Mouse (Mus musculus) hindbrain, embryonic 15.5 days (tissue): ENCODE data around the gene Smco4. TPM values are rescaled to one million over a fixed set of nuclear protein-coding genes. Genes with fewer than 3 reads are reported as not detected.

Source experiments
- ATAC-seq: fragments of 200-750 bp; cut with Nextera tagmentation; 2 replicates; pipeline ENCODE4 v1.8.0; 2017; ENCODE audit warnings: low read depth, moderate number of reproducible peaks, moderate TSS enrichment; ENCODE audit not compliant: low FRiP score
- H3K27ac ChIP-seq: fragments of 300-500 bp; sonication (generic); replicated peaks from 2 replicates; pipeline ENCODE4 v1.5.1; 2015; ENCODE audit warnings: mild to moderate bottlenecking, inconsistent platforms
- H3K27me3 ChIP-seq: fragments of 300-500 bp; sonication (generic); 2 replicates; pipeline ENCODE4 v1.6.1; 2015; ENCODE audit warnings: control low read depth, inconsistent platforms
- H3K36me3 ChIP-seq: fragments of 300-500 bp; sonication (generic); 2 replicates; pipeline ENCODE4 v1.6.1; 2015; ENCODE audit warnings: control low read depth, inconsistent platforms
- H3K4me1 ChIP-seq: fragments of 300-500 bp; sonication (generic); replicated peaks from 2 replicates; pipeline ENCODE4 v1.6.1; 2015; ENCODE audit warnings: control low read depth, inconsistent platforms
- H3K4me2 ChIP-seq: fragments of 300-500 bp; sonication (generic); 2 replicates; pipeline ENCODE4 v1.6.1; 2015; ENCODE audit warnings: moderate library complexity, mild to moderate bottlenecking, inconsistent platforms
- H3K4me3 ChIP-seq: fragments of 300-500 bp; sonication (generic); 2 replicates; pipeline ENCODE4 v1.5.1; 2015; ENCODE audit warnings: mild to moderate bottlenecking, inconsistent platforms
- H3K9ac ChIP-seq: fragments of 300-500 bp; sonication (generic); 2 replicates; pipeline ENCODE4 v1.6.1; 2015; ENCODE audit warnings: inconsistent platforms
- H3K9me3 ChIP-seq: fragments of 300-500 bp; sonication (generic); 2 replicates; pipeline ENCODE4 v1.6.1; 2016; ENCODE audit warnings: control low read depth, inconsistent platforms
- WGBS: fragments of 180-500 bp; shearing (Covaris S2); methylation state at CpG from one replicate; pipeline ENCODE4 v1.1.7; 2015; 5-methylcytosine and 5-hydroxymethylcytosine counted together
- polyA plus RNA-seq: library from polyadenylated mRNA; unstranded; fragments of >200 nt; fragmentation: Nextera tagmentation; extraction: Ambion mirVana; gene quantifications from 2 replicates; pipeline ENCODE4 v1.2.1, GENCODE M21; 2015

Gene Smco4
- polyA plus RNA-seq, 1 experiment from 2014 or later, result 1.0 TPM

- Histone ChIP-seq H3K4me3 (no peak overlapping the region), H3K9ac (no peak overlapping the region), H3K36me3 (no peaks in the 10 kb centered on the region), H3K9me3 (no peaks in the 10 kb centered on the region), H3K27ac (peak overlapping the region; percentile 14; the same call in 1 of the 2 replicates), H3K4me2 (no peak overlapping the region), H3K27me3 (no peaks in the 10 kb centered on the region), H3K4me1 (peaks cover 35% of the 10 kb centered on the region)
- ATAC-seq, result peak; percentile 49; the same call in 1 of the 2 replicates
- 33% methylated on average over 3 of the region's 3 CpGs for WGBS
These were observed 17.5 kb downstream of the Smco4 start for GRCm38 (mm10) chr9:15510557-15511310.

- 54% methylated on average over 7 of the region's 7 CpGs for WGBS
- no peak overlapping the region for H3K9ac ChIP-seq
These were observed 19.7 kb downstream of the Smco4 start for GRCm38 (mm10) chr9:15512918-15513317.

GRCm38 (mm10) chr9:15516007-15516406, 22.8 kb downstream of the Smco4 start:
- Histone ChIP-seq H3K9ac (no peak overlapping the region), H3K27me3 (no peaks in the 10 kb centered on the region), H3K4me1 (peaks cover 13% of the 10 kb centered on the region), H3K9me3 (no peaks in the 10 kb centered on the region), H3K4me3 (no peak overlapping the region), H3K36me3 (no peaks in the 10 kb centered on the region), H3K27ac (no peak overlapping the region), H3K4me2 (no peak overlapping the region)
- ATAC-seq, result no peak
- WGBS, result 64% methylated on average over 2 of the region's 2 CpGs

More at GRCm38 (mm10) chr9:15512918-15513317, 19.7 kb downstream of the Smco4 start:
- peaks cover 31% of the 10 kb centered on the region for H3K4me1 ChIP-seq
- ATAC-seq, result no peak
- H3K27me3 ChIP-seq, result no peaks in the 10 kb centered on the region
- peak overlapping the region; percentile 43; the same call in 1 of the 2 replicates for H3K27ac ChIP-seq
- no peaks in the 10 kb centered on the region for H3K36me3 ChIP-seq
- no peak overlapping the region for H3K4me3 ChIP-seq
- no peaks in the 10 kb centered on the region for H3K9me3 ChIP-seq
- H3K4me2 ChIP-seq, result no peak overlapping the region

- Histone ChIP-seq H3K27ac (no peak overlapping the region), H3K9me3 (no peaks in the 10 kb centered on the region), H3K4me2 (no peak overlapping the region), H3K36me3 (no peaks in the 10 kb centered on the region), H3K9ac (no peak overlapping the region), H3K27me3 (no peaks in the 10 kb centered on the region), H3K4me3 (no peak overlapping the region), H3K4me1 (no peaks in the 10 kb centered on the region)
- ATAC-seq, result no peak
- 88% methylated on average over 4 of the region's 4 CpGs for WGBS
These were observed 24.7 kb downstream of the Smco4 start for GRCm38 (mm10) chr9:15517979-15518378.

- no peak overlapping the region for H3K9ac ChIP-seq
- WGBS, result 91% methylated on average over 10 of the region's 10 CpGs
- no peaks in the 10 kb centered on the region for H3K36me3 ChIP-seq
- H3K27me3 ChIP-seq, result no peaks in the 10 kb centered on the region
- H3K27ac ChIP-seq, result no peak overlapping the region
- H3K4me2 ChIP-seq, result no peak overlapping the region
- no peak for ATAC-seq
- H3K9me3 ChIP-seq, result no peaks in the 10 kb centered on the region
- 0 out of 2 replicates have a peak, but pooled peaks cover 8% of the 10 kb centered on the region for H3K4me1 ChIP-seq
- no peak overlapping the region for H3K4me3 ChIP-seq
These were observed 29.1 kb downstream of the Smco4 start for GRCm38 (mm10) chr9:15522348-15522747.

GRCm38 (mm10) chr9:15522887-15523286, 29.7 kb downstream of the Smco4 start:
- WGBS, result 79% methylated on average over 5 of the region's 5 CpGs
- H3K36me3 ChIP-seq, result no peaks in the 10 kb centered on the region
- H3K9ac ChIP-seq, result no peak overlapping the region
- H3K9me3 ChIP-seq, result no peaks in the 10 kb centered on the region
- no peak overlapping the region for H3K4me3 ChIP-seq
- H3K4me2 ChIP-seq, result no peak overlapping the region
- H3K27me3 ChIP-seq, result no peaks in the 10 kb centered on the region
- H3K4me1 ChIP-seq, result 0 out of 2 replicates have a peak, but pooled peaks cover 8% of the 10 kb centered on the region
- ATAC-seq, result no peak
- H3K27ac ChIP-seq, result no peak overlapping the region

- H3K9ac ChIP-seq, result no peak overlapping the region
- ATAC-seq, result no peak
These were observed 30.4 kb downstream of the Smco4 start for GRCm38 (mm10) chr9:15523646-15524045.

GRCm38 (mm10) chr9:15525246-15525645, 32.0 kb downstream of the Smco4 start:
- Histone ChIP-seq H3K27ac (no peak overlapping the region), H3K4me3 (no peak overlapping the region), H3K36me3 (no peaks in the 10 kb centered on the region), H3K27me3 (no peaks in the 10 kb centered on the region), H3K9me3 (no peaks in the 10 kb centered on the region), H3K9ac (no peak overlapping the region), H3K4me2 (no peak overlapping the region), H3K4me1 (peaks cover 22% of the 10 kb centered on the region)
- no peak for ATAC-seq
- WGBS, result 74% methylated on average over 8 of the region's 8 CpGs

More at GRCm38 (mm10) chr9:15523646-15524045, 30.4 kb downstream of the Smco4 start:
- H3K4me3 ChIP-seq, result no peak overlapping the region
- no peaks in the 10 kb centered on the region for H3K36me3 ChIP-seq
- H3K4me2 ChIP-seq, result no peak overlapping the region
- H3K27me3 ChIP-seq, result no peaks in the 10 kb centered on the region
- no peaks in the 10 kb centered on the region for H3K9me3 ChIP-seq
- peaks cover 9% of the 10 kb centered on the region; the same call in 1 of the 2 replicates for H3K4me1 ChIP-seq
- WGBS, result 83% methylated on average over 6 of the region's 6 CpGs
- H3K27ac ChIP-seq, result no peak overlapping the region

GRCm38 (mm10) chr9:15526539-15526938, 33.3 kb downstream of the Smco4 start:
- H3K27me3 ChIP-seq, result no peaks in the 10 kb centered on the region
- H3K27ac ChIP-seq, result no peak overlapping the region
- H3K4me2 ChIP-seq, result no peak overlapping the region
- H3K36me3 ChIP-seq, result no peaks in the 10 kb centered on the region
- no peak for ATAC-seq
- no peak overlapping the region for H3K9ac ChIP-seq
- WGBS, result 63% methylated on average over 7 of the region's 7 CpGs
- H3K4me3 ChIP-seq, result no peak overlapping the region
- no peaks in the 10 kb centered on the region for H3K9me3 ChIP-seq
- peaks cover 22% of the 10 kb centered on the region for H3K4me1 ChIP-seq

- 58% methylated on average over 6 of the region's 6 CpGs for WGBS
- H3K27me3 ChIP-seq, result no peaks in the 10 kb centered on the region
- no peak for ATAC-seq
- H3K9ac ChIP-seq, result no peak overlapping the region
- H3K4me2 ChIP-seq, result no peak overlapping the region
- no peak overlapping the region for H3K4me3 ChIP-seq
- H3K9me3 ChIP-seq, result no peaks in the 10 kb centered on the region
- H3K4me1 ChIP-seq, result peaks cover 22% of the 10 kb centered on the region
- no peak overlapping the region for H3K27ac ChIP-seq
- no peaks in the 10 kb centered on the region for H3K36me3 ChIP-seq
These were observed 34.6 kb downstream of the Smco4 start for GRCm38 (mm10) chr9:15527846-15528245.

GRCm38 (mm10) chr9:15528368-15528767, 35.1 kb downstream of the Smco4 start:
- Histone ChIP-seq H3K27ac (no peak overlapping the region), H3K4me1 (peaks cover 21% of the 10 kb centered on the region), H3K9me3 (no peaks in the 10 kb centered on the region), H3K4me3 (no peak overlapping the region), H3K9ac (no peak overlapping the region), H3K4me2 (no peak overlapping the region), H3K36me3 (no peaks in the 10 kb centered on the region), H3K27me3 (no peaks in the 10 kb centered on the region)
- WGBS, result 88% methylated on average over 7 of the region's 7 CpGs
- no peak for ATAC-seq

GRCm38 (mm10) chr9:15529275-15529964, 36.2 kb downstream of the Smco4 start:
- Histone ChIP-seq H3K27me3 (no peaks in the 10 kb centered on the region), H3K4me3 (no peak overlapping the region), H3K36me3 (no peaks in the 10 kb centered on the region), H3K27ac (no peak overlapping the region), H3K4me1 (peaks cover 25% of the 10 kb centered on the region), H3K4me2 (no peak overlapping the region), H3K9me3 (no peaks in the 10 kb centered on the region), H3K9ac (no peak overlapping the region)
- 52% methylated on average over 8 of the region's 8 CpGs for WGBS
- ATAC-seq, result 0 out of 2 replicates have a peak, but pooled peaks have one; percentile 32
